Mouse (Mus musculus) CH12.LX (cell line): ENCODE measurements around the gene Tgfb2. TPM values are rescaled to one million over a fixed set of nuclear protein-coding genes. Genes with fewer than 3 reads are reported as not detected.

Experiments
- DNase-seq: peaks from one replicate; pipeline ENCODE4 v3.0.0-alpha.2; 2013; ENCODE audit errors: extremely low read depth
- H3K27ac ChIP-seq: 2 replicates; pipeline ENCODE4 v1.5.1; 2012; ENCODE audit warnings: low read depth, mild to moderate bottlenecking, control low read depth, moderate library complexity; ENCODE audit not compliant: insufficient read depth
- H3K27me3 ChIP-seq: replicated peaks from 2 replicates; pipeline ENCODE3; 2012; ENCODE audit warnings: inconsistent platforms
- H3K36me3 ChIP-seq, 2 experiments: replicated peaks in 1 of 2; 2 replicates each; pipeline versions ENCODE3 to v1.6.1; 2012; ENCODE audit warnings: inconsistent platforms in 1 of 2, low read length in 1 of 2, mild to moderate bottlenecking in 1 of 2, mixed read lengths in 1 of 2, moderate library complexity in 1 of 2; ENCODE audit not compliant: control insufficient read depth in 1 of 2, insufficient read depth in 1 of 2
- H3K4me1 ChIP-seq, 2 experiments: 2 replicates each; pipeline ENCODE4 v1.6.1; 2012; ENCODE audit warnings: inconsistent platforms in 1 of 2, moderate library complexity in 1 of 2; ENCODE audit not compliant: insufficient read depth in 2 of 2, control insufficient read depth in 1 of 2
- H3K4me2 ChIP-seq: 2 replicates; pipeline ENCODE4 v1.6.1; 2012; ENCODE audit warnings: low read depth, mild to moderate bottlenecking, control low read depth; ENCODE audit not compliant: poor library complexity, insufficient read depth, severe bottlenecking
- H3K4me3 ChIP-seq, 3 experiments: fragments of 150-350 bp in 1 of 3; sonication (generic) in 1 of 3; replicated peaks in 1 of 3; 2 replicates each; pipeline versions ENCODE3 to v1.5.1; 2011 to 2012; ENCODE audit warnings: low read depth in 2 of 3, low read length in 2 of 3, mild to moderate bottlenecking in 2 of 3, moderate library complexity in 2 of 3, control low read depth in 1 of 3, improper control_type of control experiment in 1 of 3, inconsistent platforms in 1 of 3, mixed read lengths in 1 of 3; ENCODE audit not compliant: poor library complexity in 1 of 3
- H3K79me2 ChIP-seq: replicated peaks from 2 replicates; pipeline ENCODE4 v1.6.1; 2012; ENCODE audit warnings: mild to moderate bottlenecking, moderate library complexity; ENCODE audit not compliant: control insufficient read depth, poor library complexity, insufficient read depth, severe bottlenecking; ENCODE audit errors: extremely low read depth
- H3K9ac ChIP-seq: 2 replicates; pipeline ENCODE4 v1.6.1; 2012; ENCODE audit warnings: low read depth, mild to moderate bottlenecking, control low read depth, moderate library complexity; ENCODE audit not compliant: insufficient read depth
- H3K9me3 ChIP-seq: replicated peaks from 2 replicates; pipeline ENCODE3; 2012; ENCODE audit warnings: low read length, inconsistent platforms, mixed read lengths
- BHLHE40 ChIP-seq: IDR thresholded peaks from 2 replicates; pipeline ENCODE4 v1.6.1; 2011; ENCODE audit warnings: mild to moderate bottlenecking, low read depth, low read length, improper control_type of control experiment
- CHD1 ChIP-seq: IDR thresholded peaks from 2 replicates; pipeline ENCODE4 v1.6.1; 2012; ENCODE audit warnings: low read depth, low read length, improper control_type of control experiment, inconsistent platforms
- CHD2 ChIP-seq: IDR thresholded peaks from 2 replicates; pipeline ENCODE4 v1.6.1; 2011; ENCODE audit warnings: low read length, improper control_type of control experiment
- E2F4 ChIP-seq: IDR thresholded peaks from 2 replicates; pipeline ENCODE4 v1.6.1; 2011; ENCODE audit warnings: low read depth, low read length, improper control_type of control experiment; ENCODE audit not compliant: insufficient replicate concordance
- ELF1 ChIP-seq: IDR thresholded peaks from 2 replicates; pipeline ENCODE4 v1.6.1; 2014; ENCODE audit warnings: low read depth, mild to moderate bottlenecking, inconsistent platforms, low read length, improper control_type of control experiment
- GABPA ChIP-seq: IDR thresholded peaks from 2 replicates; pipeline ENCODE4 v1.6.1; 2012; ENCODE audit warnings: low read depth, low read length, improper control_type of control experiment, inconsistent platforms; ENCODE audit not compliant: insufficient replicate concordance
- HCFC1 ChIP-seq: IDR thresholded peaks from 2 replicates; pipeline ENCODE4 v1.6.1; 2012; ENCODE audit warnings: low read depth, mild to moderate bottlenecking, inconsistent platforms, low read length, improper control_type of control experiment
- IRF4 ChIP-seq: IDR thresholded peaks from 2 replicates; pipeline ENCODE4 v1.6.1; 2014; ENCODE audit warnings: low read depth, mild to moderate bottlenecking, inconsistent platforms, low read length, improper control_type of control experiment
- JUND ChIP-seq: conservative IDR thresholded peaks from 2 replicates; pipeline ENCODE4 v1.6.1; 2011; ENCODE audit warnings: low read depth, low read length, improper control_type of control experiment
- MAFK ChIP-seq: IDR thresholded peaks from 2 replicates; pipeline ENCODE4 v1.6.1; 2011; ENCODE audit warnings: low read length, improper control_type of control experiment; ENCODE audit not compliant: insufficient replicate concordance
- MAX ChIP-seq: IDR thresholded peaks from 2 replicates; pipeline ENCODE4 v1.6.1; 2011; ENCODE audit warnings: low read length, improper control_type of control experiment
- MAZ ChIP-seq: IDR thresholded peaks from 2 replicates; pipeline ENCODE4 v1.6.1; 2012; ENCODE audit warnings: low read depth, mild to moderate bottlenecking, inconsistent platforms, low read length, improper control_type of control experiment, moderate library complexity
- MXI1 ChIP-seq: IDR thresholded peaks from 2 replicates; pipeline ENCODE4 v1.6.1; 2011; ENCODE audit warnings: mild to moderate bottlenecking, low read depth, low read length, improper control_type of control experiment
- MYC ChIP-seq: IDR thresholded peaks from 2 replicates; pipeline ENCODE4 v1.6.1; 2011; ENCODE audit warnings: low read depth, mild to moderate bottlenecking, improper control_type of control experiment, low read length
- NELFE ChIP-seq: IDR thresholded peaks from 2 replicates; pipeline ENCODE4 v1.6.1; 2011; ENCODE audit warnings: low read depth, low read length, improper control_type of control experiment
- NRF1 ChIP-seq: IDR thresholded peaks from 2 replicates; pipeline ENCODE4 v1.6.1; 2014; ENCODE audit warnings: low read depth, mild to moderate bottlenecking, inconsistent platforms, low read length, improper control_type of control experiment, moderate library complexity
- PAX5 ChIP-seq: IDR thresholded peaks from 2 replicates; pipeline ENCODE4 v1.6.1; 2012; ENCODE audit warnings: low read length, inconsistent platforms, mixed read lengths
- RAD21 ChIP-seq: IDR thresholded peaks from 2 replicates; pipeline ENCODE4 v1.6.1; 2011; ENCODE audit warnings: low read depth, mild to moderate bottlenecking, low read length, improper control_type of control experiment, moderate library complexity
- TBP ChIP-seq: conservative IDR thresholded peaks from 2 replicates; pipeline ENCODE4 v1.6.1; 2011; ENCODE audit warnings: low read depth, low read length, improper control_type of control experiment
- TCF12 ChIP-seq: IDR thresholded peaks from 2 replicates; pipeline ENCODE4 v1.6.1; 2014; ENCODE audit warnings: low read depth, mild to moderate bottlenecking, inconsistent platforms, low read length, improper control_type of control experiment
- UBTF ChIP-seq: IDR thresholded peaks from 2 replicates; pipeline ENCODE4 v1.6.1; 2012; ENCODE audit warnings: low read depth, mild to moderate bottlenecking, inconsistent platforms, low read length, improper control_type of control experiment, moderate library complexity
- ZC3H11A ChIP-seq: IDR thresholded peaks from 2 replicates; pipeline ENCODE4 v1.6.1; 2012; ENCODE audit warnings: low read depth, mild to moderate bottlenecking, inconsistent platforms, low read length, improper control_type of control experiment
- ZKSCAN1 ChIP-seq: IDR thresholded peaks from 2 replicates; pipeline ENCODE4 v1.6.1; 2012; ENCODE audit warnings: low read depth, inconsistent platforms, low read length, improper control_type of control experiment, borderline replicate concordance
- ZNF384 ChIP-seq: IDR thresholded peaks from 2 replicates; pipeline ENCODE4 v1.6.1; 2012; ENCODE audit warnings: low read depth, low read length, improper control_type of control experiment, inconsistent platforms
- dilution Hi-C: fragments of 300-500 bp; cut with MboI; formaldehyde crosslinking; loops from 2 replicates; pipeline ENCODE4 v1.14.3; 2020; ENCODE audit warnings: low sequenced_read_pairs; ENCODE audit not compliant: extremely low pct_unique_long_range_greater_than_20kb, extremely low pct_ligation_motif_present
- in situ Hi-C: fragments of 300-500 bp; cut with MboI; formaldehyde crosslinking; loops from 3 replicates; pipeline ENCODE4 v1.14.3; 2019; ENCODE audit warnings: low sequenced_read_pairs, low pct_ligation_motif_present, low pct_unique_long_range_greater_than_20kb, mixed read lengths
- polyA plus RNA-seq: library from polyadenylated mRNA; unstranded; fragments of >175 nt; gene quantifications from 2 replicates; pipeline ENCODE4 v1.2.1, GENCODE M21; 2012; ENCODE audit warnings: low read depth; ENCODE audit not compliant: insufficient read length
- total RNA-seq, 2 experiments: library from RNA; depleted of rRNA; stranded (reverse); fragments of 300-350 nt in 1 of 2; fragments of >200 nt in 1 of 2; gene quantifications; 2 replicates each; pipeline ENCODE4 v1.2.3; 2012 to 2014

The Tgfb2 gene
- total and polyA plus RNA-seq, 3 experiments, result 0.04 TPM; not detected in 2

DNA sequence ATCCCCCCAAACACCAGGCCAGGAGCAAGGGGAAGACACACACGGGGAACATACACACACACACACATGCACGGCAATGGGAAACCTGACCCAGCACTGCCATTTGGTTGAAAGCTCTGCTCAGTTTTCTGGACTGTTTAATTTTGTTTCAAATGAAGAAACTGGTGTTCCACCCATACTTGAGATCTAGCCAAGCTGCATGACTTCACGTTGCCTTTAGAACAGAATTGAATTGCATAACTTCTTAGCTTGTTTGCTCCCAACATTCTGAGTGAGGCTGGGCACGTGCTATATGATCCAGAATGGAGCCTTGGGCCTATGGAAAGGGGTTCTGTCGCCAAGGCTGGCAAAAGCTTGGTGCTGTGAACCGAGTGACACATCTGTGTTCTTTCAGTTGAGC, 87.5 kb downstream of the Tgfb2 start:
- DNase-seq, result no peak
- Histone ChIP-seq H3K4me1 (no peaks in the 10 kb centered on the region), H3K9ac (no peak overlapping the region), H3K4me2 (no peak overlapping the region), H3K27ac (no peak overlapping the region), H3K27me3 (no peaks in the 10 kb centered on the region), H3K9me3 (peaks cover 12% of the 10 kb centered on the region), H3K4me3 (no peak overlapping the region), H3K36me3 (no peaks in the 10 kb centered on the region), H3K79me2 (no peaks in the 10 kb centered on the region)
- in situ Hi-C loops (no loop called here), dilution Hi-C loops (no loop called here)
- no peak for TF ChIP-seq MXI1
- TF ChIP-seq MAFK, result no peak
- no peak for TF ChIP-seq ZNF384
- TF ChIP-seq NRF1, result no peak
- no peak for TF ChIP-seq E2F4
- TF ChIP-seq MAX, result no peak
- no peak for TF ChIP-seq TCF12
- TF ChIP-seq HCFC1, result no peak
- no peak for TF ChIP-seq CHD2
- no peak for TF ChIP-seq IRF4
- TF ChIP-seq ELF1, result no peak
- no peak for TF ChIP-seq RAD21
- TF ChIP-seq UBTF, result no peak
- TF ChIP-seq NELFE, result no peak

DNA sequence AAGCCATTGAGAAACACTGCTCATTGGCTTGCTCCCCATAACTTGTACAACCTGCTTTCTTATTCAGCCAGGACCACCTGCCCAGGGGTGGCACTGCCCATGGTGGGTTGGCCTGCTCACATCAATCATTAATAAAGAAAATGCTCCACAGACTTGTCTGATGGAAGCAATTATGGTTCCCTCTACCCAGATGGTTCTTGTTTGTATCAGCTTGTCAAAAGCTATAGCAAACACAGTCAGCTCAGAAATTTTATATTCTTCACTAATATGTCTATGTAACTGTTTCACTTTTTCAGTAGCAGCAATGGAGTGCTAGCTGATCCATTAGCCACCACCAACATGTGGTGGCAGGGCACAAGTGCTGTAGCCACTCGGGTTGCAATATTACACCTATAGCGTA, 94.4 kb downstream of the Tgfb2 start:
- Histone ChIP-seq H3K27me3 (no peaks in the 10 kb centered on the region), H3K79me2 (no peaks in the 10 kb centered on the region), H3K4me3 (no peak overlapping the region), H3K9ac (no peak overlapping the region), H3K4me1 (no peaks in the 10 kb centered on the region), H3K9me3 (peaks cover 15% of the 10 kb centered on the region), H3K36me3 (no peaks in the 10 kb centered on the region), H3K4me2 (no peak overlapping the region), H3K27ac (no peak overlapping the region)
- dilution Hi-C loops (no loop called here), in situ Hi-C loops (no loop called here)
- DNase-seq, result no peak
- TF ChIP-seq ZC3H11A (no peak), JUND (no peak), ZKSCAN1 (no peak), TBP (no peak), ZNF384 (no peak), MAZ (no peak), GABPA (no peak), MYC (no peak), MAFK (no peak), BHLHE40 (no peak), NELFE (no peak), ELF1 (no peak), UBTF (no peak), PAX5 (no peak), CHD1 (no peak), HCFC1 (no peak)
